Mouse (Mus musculus) heart, embryonic 14.5 days (tissue): ENCODE data around the gene Cd160. TPM values are rescaled to one million over a fixed set of nuclear protein-coding genes. Genes with fewer than 3 reads are reported as not detected.

Experiments used
- ATAC-seq: fragments of 200-750 bp; cut with Nextera tagmentation; 2 replicates; pipeline ENCODE4 v1.8.0; 2017; ENCODE audit warnings: low read depth, moderate TSS enrichment; ENCODE audit not compliant: insufficient number of reproducible peaks, insufficient read depth, low FRiP score
- H3K27ac ChIP-seq, 2 experiments: fragments of 200-500 bp in 1 of 2; fragments of 300-500 bp in 1 of 2; sonication (generic) in 1 of 2; replicated peaks in 1 of 2; 2 replicates each; pipeline ENCODE4 v1.5.1; 2012 to 2014; ENCODE audit warnings: low read depth in 2 of 2, low read length in 2 of 2, control low read depth in 1 of 2, mild to moderate bottlenecking in 1 of 2, mixed read lengths in 1 of 2; ENCODE audit not compliant: control insufficient read depth in 1 of 2, insufficient read depth in 1 of 2
- H3K27me3 ChIP-seq: fragments of 300-500 bp; sonication (generic); 2 replicates; pipeline ENCODE4 v1.6.1; 2014; ENCODE audit warnings: mild to moderate bottlenecking, low read length, control low read depth; ENCODE audit not compliant: control insufficient read depth, insufficient read depth
- H3K36me3 ChIP-seq: fragments of 300-500 bp; sonication (generic); 2 replicates; pipeline ENCODE4 v1.6.1; 2014; ENCODE audit warnings: mild to moderate bottlenecking, control low read depth, low read length, mixed read lengths; ENCODE audit not compliant: control insufficient read depth, insufficient read depth
- H3K4me1 ChIP-seq, 2 experiments: fragments of 200-500 bp in 1 of 2; fragments of 300-500 bp in 1 of 2; sonication (generic) in 1 of 2; 2 replicates each; pipeline ENCODE4 v1.6.1; 2012 to 2014; ENCODE audit warnings: low read length in 2 of 2, control low read depth in 1 of 2, mixed read lengths in 1 of 2; ENCODE audit not compliant: control insufficient read depth in 2 of 2, insufficient read depth in 2 of 2
- H3K4me2 ChIP-seq: fragments of 300-500 bp; sonication (generic); 2 replicates; pipeline ENCODE4 v1.6.1; 2014; ENCODE audit warnings: mild to moderate bottlenecking, low read length
- H3K4me3 ChIP-seq, 2 experiments: fragments of 200-500 bp in 1 of 2; fragments of 300-500 bp in 1 of 2; sonication (generic) in 1 of 2; 2 replicates each; pipeline ENCODE4 v1.5.1; 2012 to 2014; ENCODE audit warnings: low read length in 2 of 2, mild to moderate bottlenecking in 2 of 2, control low read depth in 1 of 2, low read depth in 1 of 2, moderate library complexity in 1 of 2; ENCODE audit not compliant: control insufficient read depth in 1 of 2, insufficient read depth in 1 of 2
- H3K9ac ChIP-seq: fragments of 300-500 bp; sonication (generic); 2 replicates; pipeline ENCODE4 v1.6.1; 2014; ENCODE audit warnings: mild to moderate bottlenecking, low read length
- H3K9me3 ChIP-seq: fragments of 300-500 bp; sonication (generic); 2 replicates; pipeline ENCODE4 v1.6.1; 2016; ENCODE audit warnings: low read length, control low read depth; ENCODE audit not compliant: control insufficient read depth
- WGBS: fragments of 180-500 bp; shearing (Covaris S2); extraction: QIAGEN DNeasy Blood & Tissue Kit; methylation state at CpG from one replicate; pipeline ENCODE4 v1.1.7; 2014; 5-methylcytosine and 5-hydroxymethylcytosine counted together
- polyA plus RNA-seq: library from polyadenylated mRNA; unstranded; fragments of >200 nt; fragmentation: Nextera tagmentation; extraction: Ambion mirVana; gene quantifications from 2 replicates; pipeline ENCODE4 v1.2.1, GENCODE M21; 2014

Cd160 gene
- polyA plus RNA-seq, 1 experiment from 2014 or later, result not detected

DNA sequence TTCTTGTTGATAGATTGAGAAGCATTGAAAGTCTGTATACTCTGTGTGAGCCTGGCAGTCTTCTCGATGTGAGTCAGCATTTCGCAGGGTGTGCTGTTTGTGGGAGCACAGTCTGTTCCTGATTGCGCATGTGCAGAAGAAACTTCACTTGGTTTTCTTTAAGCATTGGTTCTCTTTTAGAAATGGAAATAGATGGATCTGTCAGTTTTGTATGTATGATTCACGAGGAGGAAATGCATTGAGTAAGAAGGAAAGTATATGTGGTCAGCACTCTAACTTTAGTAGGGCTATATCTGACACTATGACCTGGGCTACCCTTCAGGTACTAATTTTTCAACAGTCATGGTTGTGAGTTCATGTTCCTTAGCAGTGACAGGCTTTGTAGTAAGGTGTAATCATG is 69.5 kb downstream of the Cd160 start:
- WGBS, result 87% methylated on average over 4 of the region's 4 CpGs
- peaks cover 3 to 11% of the 10 kb centered on the region in 2 experiments; a peak in 3 of 4 replicates for H3K4me1 ChIP-seq
- H3K4me3 ChIP-seq, result no peak overlapping the region
- no peaks in the 10 kb centered on the region for H3K27me3 ChIP-seq
- H3K27ac ChIP-seq, result no peak overlapping the region
- H3K9ac ChIP-seq, result no peak overlapping the region
- ATAC-seq, result no peak
- H3K9me3 ChIP-seq, result no peaks in the 10 kb centered on the region
- H3K4me2 ChIP-seq, result no peak overlapping the region
- peaks cover 7% of the 10 kb centered on the region; the same call in 1 of the 2 replicates for H3K36me3 ChIP-seq

GRCm38 (mm10) chr3:96757691-96758090 is 71.5 kb downstream of the Cd160 start:
- Histone ChIP-seq H3K4me2 (no peak overlapping the region), H3K9ac (no peak overlapping the region), H3K9me3 (no peaks in the 10 kb centered on the region), H3K4me3 (no peak overlapping the region), H3K36me3 (peaks cover 10% of the 10 kb centered on the region; the same call in 1 of the 2 replicates), H3K27ac (peak overlapping the region in 1 of 2 experiments; percentile 64; a peak in 1 of 4 replicates), H3K4me1 (peaks cover 3 to 11% of the 10 kb centered on the region in 2 experiments; a peak in 3 of 4 replicates), H3K27me3 (no peaks in the 10 kb centered on the region)
- 40% methylated on average over 7 of the region's 7 CpGs for WGBS
- no peak for ATAC-seq

GRCm38 (mm10) chr3:96755935-96756334 is 73.2 kb downstream of the Cd160 start:
- WGBS, result 91% methylated on average over 1 of the region's 1 CpGs

More at GRCm38 (mm10) chr3:96755935-96756334, 73.2 kb downstream of the Cd160 start:
- Histone ChIP-seq H3K4me2 (no peak overlapping the region), H3K9ac (no peak overlapping the region), H3K36me3 (peaks cover 10% of the 10 kb centered on the region; the same call in 1 of the 2 replicates), H3K4me3 (no peak overlapping the region), H3K4me1 (peaks cover 3 to 11% of the 10 kb centered on the region in 2 experiments; a peak in 3 of 4 replicates), H3K27me3 (no peaks in the 10 kb centered on the region), H3K9me3 (no peaks in the 10 kb centered on the region), H3K27ac (no peak overlapping the region)
- no peak for ATAC-seq

Other genes with a start within 250 kb of the Cd160 start
- gene Polr3gl, start 235.2 kb downstream of the Cd160 start, polyA plus RNA-seq, result 25.5 and 28.7 TPM in 2 replicates
- 8.4 and 8.5 TPM in 2 replicates for gene Ankrd34a, start 232.7 kb downstream of the Cd160 start, polyA plus RNA-seq
- gene Lix1l, start 228.2 kb downstream of the Cd160 start, polyA plus RNA-seq, result 5.6 and 6.7 TPM in 2 replicates
- gene Rbm8a, start 199.4 kb downstream of the Cd160 start, polyA plus RNA-seq, result 90.0 and 91.7 TPM in 2 replicates
- gene Pex11b, start 194.0 kb downstream of the Cd160 start, polyA plus RNA-seq, result 40.5 and 43.4 TPM in 2 replicates
- gene Gm42957, start 193.9 kb downstream of the Cd160 start, polyA plus RNA-seq, result 0.07 and 0.20 TPM in 2 replicates
- 1.3 TPM in 2 replicates for gene Itga10, start 183.8 kb downstream of the Cd160 start, polyA plus RNA-seq
- gene Ankrd35, start 159.2 kb downstream of the Cd160 start, polyA plus RNA-seq, result 0.09 and 0.23 TPM in 2 replicates
- 26.8 and 30.6 TPM in 2 replicates for gene Pias3, start 133.0 kb downstream of the Cd160 start, polyA plus RNA-seq
- 8.0 and 8.8 TPM in 2 replicates for gene Nudt17, start 120.8 kb downstream of the Cd160 start, polyA plus RNA-seq
- gene Polr3c, start 101.7 kb downstream of the Cd160 start, polyA plus RNA-seq, result 27.0 and 27.1 TPM in 2 replicates
- gene Rnf115, start 101.7 kb downstream of the Cd160 start, polyA plus RNA-seq, result 41.2 and 42.0 TPM in 2 replicates
- not detected in 2 replicates for gene Pdzk1, start 67 bp downstream of the Cd160 start, polyA plus RNA-seq
- gene Gja5, start 75.3 kb upstream of the Cd160 start, polyA plus RNA-seq, result 40.1 and 43.4 TPM in 2 replicates
- gene Gpr89, start 76.0 kb upstream of the Cd160 start, polyA plus RNA-seq, result 28.6 and 29.8 TPM in 2 replicates
- 0.03 TPM in 1 of 2 replicates, not detected in the other for gene Gja8, start 96.7 kb upstream of the Cd160 start, polyA plus RNA-seq